Mouse (Mus musculus) embryonic fibroblast, embryonic 13.5 days (primary cell): ENCODE results near the gene Stag1. TPM values are rescaled to one million over a fixed set of nuclear protein-coding genes. Genes with fewer than 3 reads are reported as not detected.
A peak's percentile ranks its signal among the peaks of the same experiment; 100 is the strongest.

Experiments used
- H3K27ac ChIP-seq: 2 replicates; pipeline ENCODE4 v1.5.1; 2012; ENCODE audit warnings: low read length, control low read depth, inconsistent platforms; ENCODE audit not compliant: insufficient read depth
- H3K4me1 ChIP-seq: 2 replicates; pipeline ENCODE4 v1.6.1; 2011; ENCODE audit warnings: low read length; ENCODE audit not compliant: control insufficient read depth, insufficient read depth
- H3K4me3 ChIP-seq: 2 replicates; pipeline ENCODE4 v1.5.1; 2011; ENCODE audit warnings: mild to moderate bottlenecking, control low read depth, low read length; ENCODE audit not compliant: insufficient read depth
- CTCF ChIP-seq: IDR thresholded peaks from 2 replicates; pipeline ENCODE4 v1.5.1; 2011; ENCODE audit warnings: mild to moderate bottlenecking, control low read depth, low read length, moderate library complexity, borderline replicate concordance; ENCODE audit not compliant: insufficient read depth
- POLR2A ChIP-seq: IDR thresholded peaks from 2 replicates; pipeline ENCODE4 v1.6.1; 2011; ENCODE audit warnings: low read depth, mild to moderate bottlenecking, control low read depth, low read length, moderate library complexity
- polyA plus RNA-seq: library from polyadenylated mRNA; stranded (reverse); fragments of >200 nt; gene quantifications from 2 replicates; pipeline ENCODE4 v1.2.4, GENCODE M21; 2011; ENCODE audit warnings: low read depth; ENCODE audit not compliant: missing spikeins, insufficient read length

The Stag1 gene
- 31.4 and 40.2 TPM in 2 replicates for polyA plus RNA-seq

DNA sequence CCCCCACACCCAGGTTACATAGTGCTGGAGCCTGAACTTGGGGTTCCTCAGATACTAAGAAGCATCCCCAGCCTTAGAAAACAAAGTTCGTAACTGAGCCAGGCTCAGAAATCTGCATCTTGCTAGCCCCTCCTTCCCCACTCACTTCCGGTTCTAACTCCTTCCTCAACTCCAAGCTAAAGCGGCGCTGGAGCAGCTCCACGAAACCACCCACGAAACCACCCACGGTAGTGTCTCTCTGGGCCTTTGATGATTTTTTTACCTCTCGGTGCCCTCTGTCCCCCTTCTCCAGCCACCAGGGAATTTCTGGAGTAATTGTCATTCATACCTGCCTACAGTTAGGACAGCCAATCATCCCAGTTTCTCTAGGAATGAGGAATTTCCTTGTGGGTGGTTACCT is at the start of gene Stag1:
Stag1 (plus strand) TSS at position 253 of the 400 bp plus-strand sequence.
- H3K4me1 ChIP-seq: no peaks in the 10 kb centered on the region
- H3K27ac ChIP-seq: no peak within 1 kb of the TSS
- H3K4me3 ChIP-seq: no peak within 1 kb of the TSS
- TF ChIP-seq POLR2A: no peak
- TF ChIP-seq CTCF: no peak

DNA sequence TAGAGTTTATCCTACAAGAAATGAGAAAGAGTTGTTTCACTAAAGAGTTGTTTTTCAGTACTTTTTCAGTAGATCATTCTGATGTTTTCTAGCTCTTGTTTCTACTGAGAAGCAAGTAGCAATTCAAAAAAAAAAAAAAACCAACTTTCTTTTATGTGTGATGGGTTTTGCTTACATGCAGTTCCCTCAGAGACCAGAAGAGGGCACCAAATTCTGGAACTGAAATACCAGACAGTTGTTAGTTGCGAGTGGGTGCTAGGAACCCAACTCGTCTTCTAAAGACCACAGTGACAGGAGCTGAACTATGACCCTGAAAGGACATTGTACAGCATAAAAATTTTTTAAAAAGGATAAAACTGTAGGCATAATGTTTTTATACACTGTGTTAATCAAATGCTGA is 49.3 kb upstream of the Stag1 start:
- TF ChIP-seq CTCF: no peak
- no peak for TF ChIP-seq POLR2A
- H3K27ac ChIP-seq: no peak overlapping the region
- no peak overlapping the region for H3K4me3 ChIP-seq
- H3K4me1 ChIP-seq: no peaks in the 10 kb centered on the region; the same call in 1 of the 2 replicates

DNA sequence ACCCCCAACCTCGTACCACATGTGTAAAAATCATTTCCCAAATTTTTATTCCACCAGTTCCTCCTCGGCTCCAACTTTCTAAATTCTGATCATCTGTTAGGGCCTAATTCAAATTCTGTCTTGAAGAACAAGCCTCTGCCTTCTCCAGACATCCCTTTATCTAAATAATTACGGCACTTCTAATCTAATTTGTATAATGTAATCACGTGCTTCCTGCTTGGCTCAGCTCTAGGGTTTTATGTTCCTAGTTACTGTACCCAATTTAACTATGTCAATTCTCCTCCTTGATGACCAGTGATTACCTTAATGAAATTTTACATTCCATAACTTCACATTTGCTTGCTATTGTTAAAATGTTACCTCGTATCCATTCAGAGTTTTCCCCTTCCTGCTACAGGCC is 41.9 kb upstream of the Stag1 start:
- no peaks in the 10 kb centered on the region; the same call in 1 of the 2 replicates for H3K4me1 ChIP-seq
- no peak for TF ChIP-seq CTCF
- no peak for TF ChIP-seq POLR2A
- H3K27ac ChIP-seq: no peak overlapping the region
- H3K4me3 ChIP-seq: no peak overlapping the region

DNA sequence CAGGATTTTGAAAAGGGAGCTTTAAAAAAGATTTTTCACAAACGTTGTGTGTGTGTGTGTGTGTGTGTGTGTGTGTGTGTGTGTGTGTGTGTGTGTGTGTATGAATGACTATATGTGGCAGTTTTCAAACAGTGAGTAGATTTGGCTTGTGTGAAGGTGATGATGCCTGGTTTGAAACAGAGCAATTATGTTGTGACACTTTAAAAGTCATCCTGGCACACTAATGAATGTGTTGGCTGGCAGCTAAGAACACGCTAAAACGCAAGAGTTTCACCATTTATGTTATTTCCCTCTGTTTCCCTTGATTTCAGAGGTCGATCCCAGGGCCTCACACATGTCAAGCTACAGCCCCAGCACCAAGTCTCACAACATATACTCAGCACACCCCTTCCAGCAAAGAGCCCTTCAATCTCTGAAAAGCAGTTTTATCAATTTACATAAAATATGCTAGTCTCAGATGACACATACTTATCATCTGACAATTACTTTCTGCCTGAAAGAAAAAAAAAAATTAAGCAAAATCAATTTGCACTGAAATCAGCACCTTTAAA is 39.5 kb upstream of the Stag1 start:
- H3K4me1 ChIP-seq: no peaks in the 10 kb centered on the region
- H3K4me3 ChIP-seq: no peak overlapping the region
- no peak for TF ChIP-seq CTCF
- no peak for TF ChIP-seq POLR2A
- no peak overlapping the region for H3K27ac ChIP-seq

DNA sequence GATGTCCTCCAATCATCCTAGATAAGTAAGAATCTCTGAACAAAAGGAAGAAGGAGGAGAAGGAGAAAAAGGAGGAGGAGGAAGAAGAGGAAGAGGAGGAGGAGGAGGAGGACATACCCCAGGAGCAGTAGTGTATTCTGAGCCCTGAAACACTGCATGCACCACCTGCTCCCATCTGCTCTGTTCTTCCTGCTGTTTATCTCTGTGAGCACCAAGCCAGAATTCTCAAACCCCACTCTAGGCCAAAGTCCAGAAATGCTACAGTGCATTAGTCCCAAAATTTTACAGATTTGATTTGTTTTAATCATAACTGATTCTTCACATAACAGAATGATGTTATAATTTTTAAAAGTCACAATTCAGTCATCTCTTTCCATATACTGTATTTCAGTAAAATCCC is 38.6 kb upstream of the Stag1 start:
- TF ChIP-seq CTCF (no peak), POLR2A (no peak)
- no peak overlapping the region for H3K4me3 ChIP-seq
- no peak overlapping the region for H3K27ac ChIP-seq
- no peaks in the 10 kb centered on the region for H3K4me1 ChIP-seq

DNA sequence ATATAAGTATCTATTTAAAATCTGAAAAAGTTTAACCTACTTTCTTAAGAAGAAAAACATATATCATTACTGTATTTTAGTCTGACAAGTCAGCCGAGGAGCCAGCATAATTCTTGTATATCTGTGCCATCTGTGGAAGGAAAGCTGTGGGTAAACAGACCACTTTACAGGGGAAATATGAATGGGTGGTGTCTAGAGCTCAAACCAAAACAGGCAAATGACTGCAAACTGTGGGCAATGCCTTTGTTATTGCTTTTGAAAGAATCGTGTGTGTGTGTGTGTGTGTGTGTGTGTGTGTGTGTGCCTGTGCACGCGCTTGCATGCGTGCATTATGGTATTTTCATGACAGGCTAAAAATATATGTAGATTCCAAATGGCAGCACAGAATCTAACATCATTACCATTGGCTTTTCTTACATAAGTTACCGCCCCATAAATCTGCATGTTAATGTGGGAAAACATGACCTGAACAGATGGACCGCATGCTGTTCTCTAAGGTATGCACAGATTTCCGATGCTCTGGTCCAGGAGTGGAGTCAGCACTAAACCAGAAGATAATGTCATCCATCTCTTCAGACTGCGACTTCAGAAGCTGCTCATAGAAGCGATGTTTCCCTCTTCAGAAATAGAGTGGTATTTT is 37.2 kb upstream of the Stag1 start:
- H3K27ac ChIP-seq: no peak overlapping the region
- no peak overlapping the region for H3K4me3 ChIP-seq
- no peaks in the 10 kb centered on the region for H3K4me1 ChIP-seq
- TF ChIP-seq POLR2A (no peak), CTCF (no peak)

DNA sequence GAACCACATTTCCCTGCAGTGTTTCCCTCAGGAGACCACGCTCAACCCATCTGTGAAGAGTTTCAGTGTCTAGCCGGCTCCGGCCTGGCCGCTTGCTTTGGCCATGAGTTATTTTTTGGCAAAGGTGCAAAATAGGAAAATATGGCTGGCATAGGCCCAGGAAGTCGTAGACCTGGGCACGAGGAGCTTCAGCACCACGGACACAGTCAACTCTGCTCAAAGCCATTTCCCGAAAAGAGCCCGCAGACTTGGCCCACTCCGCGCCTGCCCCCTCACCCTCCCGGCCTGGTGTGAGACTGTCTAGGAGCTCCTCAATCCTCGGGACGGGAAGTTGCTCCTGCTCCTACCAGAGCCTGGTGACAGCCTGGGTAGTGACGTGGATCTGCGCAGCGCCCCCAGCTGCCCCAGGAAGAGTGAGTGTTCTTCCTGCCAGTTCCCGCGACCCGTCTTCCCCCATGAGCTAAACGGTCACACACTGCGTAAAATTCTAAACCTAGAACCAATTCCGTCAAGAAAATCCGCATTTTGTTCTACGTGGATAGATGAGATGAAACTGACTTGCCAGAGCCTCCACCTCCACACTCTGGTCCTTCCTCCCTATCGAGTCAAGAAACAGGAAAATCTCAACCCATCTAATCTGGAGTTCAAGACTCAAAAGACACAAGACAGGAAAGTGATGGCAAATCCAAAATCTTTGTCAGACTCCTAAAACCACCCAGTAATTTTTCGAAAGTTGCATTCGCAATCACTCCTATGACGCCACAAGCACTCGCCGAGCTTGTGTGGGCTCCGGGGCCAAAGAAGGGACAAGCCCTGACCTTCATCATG is 27.6 kb upstream of the Stag1 start:
- Histone ChIP-seq H3K4me3 (peak overlapping the region; percentile 43), H3K27ac (no peak overlapping the region), H3K4me1 (no peaks in the 10 kb centered on the region)
- TF ChIP-seq POLR2A (no peak), CTCF (no peak; the same call in 1 of the 2 replicates)

DNA sequence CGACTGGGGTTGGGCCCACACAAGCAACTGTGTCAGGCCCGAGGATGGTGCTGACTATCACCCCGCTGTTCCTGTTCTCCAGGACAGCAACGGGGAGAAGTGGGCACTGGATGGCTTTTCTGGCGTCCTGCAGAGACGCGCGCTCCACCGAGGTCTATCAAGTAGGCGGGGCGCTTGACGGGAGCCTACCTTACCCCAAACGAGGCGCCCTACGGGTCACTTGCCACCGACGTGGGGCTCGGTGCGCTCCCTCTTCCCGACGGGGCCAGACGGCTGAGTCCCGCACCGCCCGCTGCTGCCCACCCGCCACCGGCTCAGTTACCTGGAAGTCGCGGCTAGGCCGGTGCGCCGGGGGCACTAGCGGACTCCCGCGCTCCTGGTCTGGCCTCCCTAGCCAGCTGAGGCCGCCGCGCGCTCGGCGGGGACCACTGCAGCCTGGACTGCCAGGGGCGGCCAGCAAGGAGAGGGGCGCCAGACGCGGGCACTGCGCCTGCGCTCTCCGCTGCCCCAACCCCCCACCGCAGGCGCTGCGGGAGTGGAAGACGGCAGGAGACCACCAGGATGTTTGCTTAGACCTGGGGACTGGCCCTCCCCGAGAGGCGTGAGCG is 26.9 kb upstream of the Stag1 start, which contains the start of gene Slc35g2:
Slc35g2 (minus strand) TSS at position 465 of the 608 bp plus-strand sequence.
- Histone ChIP-seq H3K27ac (no peak within 1 kb of the TSS), H3K4me3 (peak within 1 kb of the TSS; percentile 43), H3K4me1 (no peaks in the 10 kb centered on the region)
- TF ChIP-seq CTCF (no peak), POLR2A (no peak)

DNA sequence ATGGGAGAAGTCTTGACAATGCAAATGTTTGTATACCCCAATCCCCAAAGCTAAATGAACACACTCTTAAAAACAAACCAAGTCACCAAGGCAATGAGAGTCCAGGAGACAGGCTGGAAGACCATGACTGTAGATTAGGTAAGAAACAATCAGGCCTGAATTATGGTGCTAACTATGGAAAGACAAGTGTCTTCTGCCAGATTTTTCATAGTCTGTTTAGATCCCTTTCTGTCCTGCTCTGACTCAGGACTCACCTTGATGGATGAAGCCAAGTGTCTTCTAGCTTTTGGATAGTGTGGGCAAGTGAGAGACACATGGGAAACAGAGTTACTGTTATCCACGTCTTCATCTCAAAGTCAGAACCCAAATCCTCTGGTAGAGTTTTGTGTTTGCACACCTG is 26.1 kb upstream of the Stag1 start:
- Histone ChIP-seq H3K4me3 (no peak overlapping the region), H3K27ac (no peak overlapping the region), H3K4me1 (no peaks in the 10 kb centered on the region)
- TF ChIP-seq POLR2A (no peak), CTCF (no peak)

DNA sequence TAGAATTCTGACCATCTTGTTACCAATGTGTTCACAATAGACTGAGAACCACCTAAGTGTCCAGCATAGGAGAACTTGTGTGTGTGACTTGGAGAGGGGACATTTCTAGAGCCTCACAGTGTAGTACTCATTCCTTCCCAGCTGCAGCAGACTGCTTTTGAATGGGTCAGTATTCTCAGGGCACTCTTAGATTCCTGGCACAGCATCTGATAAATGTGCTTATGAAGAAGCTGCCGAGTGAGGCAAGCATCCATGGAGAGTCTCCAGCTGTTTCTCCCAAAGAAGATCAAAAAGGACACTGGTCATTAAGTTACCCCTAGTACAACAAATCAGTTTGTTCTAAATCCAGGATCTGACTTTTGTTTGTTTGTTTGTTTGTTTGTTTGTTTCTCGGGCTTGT is 24.3 kb upstream of the Stag1 start:
- H3K4me1 ChIP-seq: no peaks in the 10 kb centered on the region
- TF ChIP-seq CTCF: no peak
- no peak for TF ChIP-seq POLR2A
- H3K27ac ChIP-seq: no peak overlapping the region
- no peak overlapping the region for H3K4me3 ChIP-seq
